Mouse (Mus musculus) kidney, embryonic 14.5 days (tissue): Measurements from ENCODE around the gene Prkag2. TPM values are rescaled to one million over a fixed set of nuclear protein-coding genes. Genes with fewer than 3 reads are reported as not detected.

Experiments
- ATAC-seq: fragments of 200-750 bp; cut with Nextera tagmentation; 2 replicates; pipeline ENCODE4 v1.8.0; 2017; ENCODE audit warnings: moderate number of reproducible peaks, mild to moderate bottlenecking, moderate TSS enrichment, moderate library complexity; ENCODE audit not compliant: low FRiP score, low TSS enrichment
- H3K27ac ChIP-seq: fragments of 300-500 bp; sonication (generic); 2 replicates; pipeline ENCODE4 v1.5.1; 2014; ENCODE audit warnings: low read depth, mild to moderate bottlenecking, low read length, moderate library complexity, mixed read lengths
- H3K27me3 ChIP-seq: fragments of 300-500 bp; sonication (generic); 2 replicates; pipeline ENCODE4 v1.6.1; 2014; ENCODE audit warnings: mild to moderate bottlenecking, low read length; ENCODE audit not compliant: control insufficient read depth, insufficient read depth
- H3K36me3 ChIP-seq: fragments of 300-500 bp; sonication (generic); 2 replicates; pipeline ENCODE4 v1.6.1; 2014; ENCODE audit warnings: low read length, mixed read lengths; ENCODE audit not compliant: control insufficient read depth, insufficient read depth
- H3K4me1 ChIP-seq: fragments of 300-500 bp; sonication (generic); 2 replicates; pipeline ENCODE4 v1.6.1; 2014; ENCODE audit warnings: low read length, mixed read lengths; ENCODE audit not compliant: control insufficient read depth, insufficient read depth
- H3K4me2 ChIP-seq: fragments of 300-500 bp; sonication (generic); replicated peaks from 2 replicates; pipeline ENCODE4 v1.6.1; 2014; ENCODE audit warnings: low read depth, mild to moderate bottlenecking, low read length
- H3K4me3 ChIP-seq: fragments of 300-500 bp; sonication (generic); 2 replicates; pipeline ENCODE4 v1.5.1; 2014; ENCODE audit warnings: mild to moderate bottlenecking, low read length
- H3K9ac ChIP-seq: fragments of 300-500 bp; sonication (generic); 2 replicates; pipeline ENCODE4 v1.6.1; 2014; ENCODE audit warnings: low read depth, mild to moderate bottlenecking, low read length, moderate library complexity
- H3K9me3 ChIP-seq: fragments of 300-500 bp; sonication (generic); 2 replicates; pipeline ENCODE4 v1.6.1; 2016; ENCODE audit warnings: low read length; ENCODE audit not compliant: control insufficient read depth
- WGBS: fragments of 180-500 bp; shearing (Covaris S2); extraction: QIAGEN DNeasy Blood & Tissue Kit; methylation state at CpG from one replicate; pipeline ENCODE4 v1.1.7; 2014; 5-methylcytosine and 5-hydroxymethylcytosine counted together
- polyA plus RNA-seq: library from polyadenylated mRNA; unstranded; fragments of >200 nt; fragmentation: Nextera tagmentation; extraction: Ambion mirVana; gene quantifications from 2 replicates; pipeline ENCODE4 v1.2.1, GENCODE M21; 2014

Gene Prkag2
- polyA plus RNA-seq, 1 experiment from 2014 or later: 44.6 TPM

DNA sequence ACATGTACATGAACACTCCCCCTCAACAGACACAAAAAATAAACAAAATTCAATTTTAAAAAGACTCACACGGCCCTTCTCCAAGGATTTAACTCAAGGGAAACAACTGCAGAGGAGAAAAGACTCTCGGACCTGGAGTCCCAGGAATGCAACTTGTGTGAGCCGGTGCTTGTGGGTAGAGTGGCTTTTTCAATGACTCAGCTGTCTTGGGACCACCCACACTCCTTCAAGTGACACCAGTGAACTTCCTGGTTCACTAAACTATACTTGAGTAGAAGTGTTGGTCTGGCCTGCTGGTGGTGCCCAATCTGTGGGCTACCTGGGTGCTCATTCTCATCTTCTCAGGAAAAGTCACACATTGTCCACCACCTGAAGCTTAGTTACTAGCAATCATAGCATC, 53.7 kb downstream of the Prkag2 start:
- H3K4me3 ChIP-seq: no peak overlapping the region
- no peaks in the 10 kb centered on the region for H3K4me1 ChIP-seq
- H3K4me2 ChIP-seq: no peak overlapping the region
- H3K27me3 ChIP-seq: no peaks in the 10 kb centered on the region
- H3K27ac ChIP-seq: no peak overlapping the region
- ATAC-seq: no peak
- H3K9ac ChIP-seq: no peak overlapping the region
- H3K9me3 ChIP-seq: no peaks in the 10 kb centered on the region
- H3K36me3 ChIP-seq: no peaks in the 10 kb centered on the region
- 76% methylated on average over 3 of the region's 3 CpGs for WGBS

GRCm38 (mm10) chr5:25044007-25044406, 56.4 kb downstream of the Prkag2 start:
- no peak; the same call in 1 of the 2 replicates for ATAC-seq
- H3K4me1 ChIP-seq: no peaks in the 10 kb centered on the region
- no peaks in the 10 kb centered on the region for H3K9me3 ChIP-seq
- no peak overlapping the region for H3K4me2 ChIP-seq
- H3K4me3 ChIP-seq: no peak overlapping the region
- no peaks in the 10 kb centered on the region for H3K36me3 ChIP-seq
- 88% methylated on average over 2 of the region's 2 CpGs for WGBS
- no peak overlapping the region for H3K27ac ChIP-seq
- H3K27me3 ChIP-seq: no peaks in the 10 kb centered on the region
- no peak overlapping the region for H3K9ac ChIP-seq

DNA sequence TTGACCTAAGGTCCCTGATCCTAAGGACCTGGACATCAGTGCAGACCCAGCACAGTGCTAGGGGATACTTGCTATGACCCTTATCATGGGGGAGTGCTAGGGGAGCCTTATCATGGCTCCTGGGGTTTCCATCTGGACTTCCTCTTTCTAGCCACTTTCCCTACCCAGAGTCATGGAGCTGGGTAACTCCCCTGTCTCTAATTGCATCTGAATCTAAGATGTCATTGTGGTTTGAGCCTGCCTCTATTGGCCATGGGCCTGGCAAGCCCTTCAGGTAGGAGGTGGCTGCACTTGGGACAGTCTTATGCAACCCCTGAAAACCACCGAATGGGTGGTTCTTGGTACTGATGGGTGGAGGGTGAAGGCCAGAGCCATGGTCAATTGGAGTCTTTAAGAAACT, 58.5 kb downstream of the Prkag2 start:
- Histone ChIP-seq H3K4me2 (no peak overlapping the region), H3K27me3 (no peaks in the 10 kb centered on the region), H3K36me3 (no peaks in the 10 kb centered on the region), H3K9me3 (no peaks in the 10 kb centered on the region), H3K4me3 (no peak overlapping the region), H3K27ac (no peak overlapping the region), H3K4me1 (no peaks in the 10 kb centered on the region), H3K9ac (no peak overlapping the region)
- ATAC-seq: no peak
- 100% methylated on average over 1 of the region's 1 CpGs for WGBS

- H3K4me3 ChIP-seq: no peak overlapping the region
- no peaks in the 10 kb centered on the region for H3K9me3 ChIP-seq
- H3K27ac ChIP-seq: no peak overlapping the region
- no peak overlapping the region for H3K9ac ChIP-seq
- no peak overlapping the region for H3K4me2 ChIP-seq
- no peaks in the 10 kb centered on the region for H3K36me3 ChIP-seq
- WGBS: 43% methylated on average over 5 of the region's 5 CpGs
- H3K4me1 ChIP-seq: no peaks in the 10 kb centered on the region
- H3K27me3 ChIP-seq: no peaks in the 10 kb centered on the region
- ATAC-seq: no peak
Measured at GRCm38 (mm10) chr5:25041307-25041706, 59.1 kb downstream of the Prkag2 start.

GRCm38 (mm10) chr5:25040903-25041302, 59.5 kb downstream of the Prkag2 start:
- Histone ChIP-seq H3K9me3 (no peaks in the 10 kb centered on the region), H3K9ac (no peak overlapping the region), H3K4me2 (no peak overlapping the region), H3K27me3 (no peaks in the 10 kb centered on the region), H3K36me3 (no peaks in the 10 kb centered on the region), H3K4me3 (no peak overlapping the region), H3K27ac (no peak overlapping the region), H3K4me1 (no peaks in the 10 kb centered on the region)
- WGBS: 77% methylated on average over 7 of the region's 7 CpGs
- ATAC-seq: no peak

GRCm38 (mm10) chr5:25038827-25039226, 61.6 kb downstream of the Prkag2 start:
- no peak overlapping the region for H3K4me2 ChIP-seq
- no peaks in the 10 kb centered on the region for H3K27me3 ChIP-seq
- no peaks in the 10 kb centered on the region for H3K36me3 ChIP-seq
- no peaks in the 10 kb centered on the region for H3K4me1 ChIP-seq
- H3K4me3 ChIP-seq: no peak overlapping the region
- ATAC-seq: no peak
- H3K9me3 ChIP-seq: no peaks in the 10 kb centered on the region
- 75% methylated on average over 2 of the region's 2 CpGs for WGBS
- no peak overlapping the region for H3K9ac ChIP-seq
- no peak overlapping the region for H3K27ac ChIP-seq

DNA sequence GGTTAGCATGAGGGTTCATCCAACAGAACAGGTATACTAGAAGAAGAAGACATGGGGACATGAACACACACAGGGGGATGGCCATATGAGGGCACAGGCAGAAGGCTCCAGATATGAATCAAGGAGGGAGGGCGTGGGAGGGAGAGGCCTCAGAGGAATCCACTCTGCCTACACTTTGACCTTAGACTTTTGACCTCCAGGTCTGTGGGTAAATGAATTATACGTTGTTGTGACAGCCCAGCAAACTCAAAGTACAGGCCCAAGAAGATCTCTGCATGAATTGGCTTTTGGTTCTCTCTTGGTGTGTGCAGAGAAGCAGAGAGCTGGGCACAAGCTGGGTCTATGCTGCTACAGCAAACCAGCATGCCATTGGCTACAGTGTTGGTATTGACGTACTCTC, 65.1 kb downstream of the Prkag2 start:
- H3K4me3 ChIP-seq: no peak overlapping the region
- ATAC-seq: no peak
- no peaks in the 10 kb centered on the region for H3K9me3 ChIP-seq
- no peaks in the 10 kb centered on the region for H3K4me1 ChIP-seq
- 71% methylated on average over 3 of the region's 3 CpGs for WGBS
- H3K4me2 ChIP-seq: no peak overlapping the region
- no peak overlapping the region for H3K9ac ChIP-seq
- H3K27me3 ChIP-seq: no peaks in the 10 kb centered on the region
- no peaks in the 10 kb centered on the region for H3K36me3 ChIP-seq
- no peak overlapping the region for H3K27ac ChIP-seq

DNA sequence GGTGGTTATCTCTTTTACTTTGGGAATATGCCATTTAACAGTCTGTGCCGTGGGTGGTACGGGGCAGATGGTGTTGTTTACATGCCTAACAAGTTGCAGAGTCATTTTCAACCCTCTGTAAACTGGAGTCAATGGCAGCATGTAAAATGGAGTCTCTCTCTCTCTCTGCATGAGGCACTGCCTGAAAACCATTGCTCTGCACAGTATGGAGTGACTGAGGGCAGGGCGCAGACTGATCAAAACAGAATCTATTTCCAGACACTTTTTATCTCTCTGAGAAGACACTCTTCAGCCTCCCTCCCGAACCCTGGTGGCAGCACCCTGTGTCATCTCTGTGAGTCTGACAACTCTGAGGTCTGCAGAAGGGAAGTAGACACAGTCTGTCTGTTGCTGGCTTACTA, 69.0 kb downstream of the Prkag2 start:
- Histone ChIP-seq H3K9me3 (no peaks in the 10 kb centered on the region), H3K4me1 (no peaks in the 10 kb centered on the region), H3K4me3 (no peak overlapping the region), H3K4me2 (no peak overlapping the region), H3K27me3 (no peaks in the 10 kb centered on the region), H3K9ac (no peak overlapping the region), H3K36me3 (no peaks in the 10 kb centered on the region), H3K27ac (no peak overlapping the region)
- ATAC-seq: no peak
- 83% methylated on average over 4 of the region's 4 CpGs for WGBS

DNA sequence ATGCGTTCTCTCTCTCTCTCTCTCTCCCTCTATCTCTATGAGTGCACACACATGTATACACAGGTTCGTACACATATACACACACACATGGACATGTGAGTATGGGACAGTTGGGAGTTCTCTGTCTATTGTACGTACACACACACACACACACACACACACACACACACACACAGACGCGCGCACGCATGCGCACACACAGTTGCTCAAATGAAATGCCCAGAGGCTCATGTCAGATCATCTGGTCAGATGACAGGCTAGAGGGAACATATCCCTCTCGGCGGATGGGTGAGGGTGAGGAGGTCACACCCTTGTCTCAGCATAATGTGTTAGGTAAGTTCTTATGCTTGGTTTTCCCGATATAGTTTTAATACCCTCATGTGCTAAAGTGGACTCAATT, 69.4 kb downstream of the Prkag2 start:
- H3K27ac ChIP-seq: no peak overlapping the region
- no peak overlapping the region for H3K4me3 ChIP-seq
- no peaks in the 10 kb centered on the region for H3K9me3 ChIP-seq
- H3K4me2 ChIP-seq: no peak overlapping the region
- H3K9ac ChIP-seq: no peak overlapping the region
- ATAC-seq: no peak
- H3K4me1 ChIP-seq: no peaks in the 10 kb centered on the region
- WGBS: 90% methylated on average over 11 of the region's 11 CpGs
- H3K36me3 ChIP-seq: no peaks in the 10 kb centered on the region
- H3K27me3 ChIP-seq: no peaks in the 10 kb centered on the region

- H3K4me1 ChIP-seq: no peaks in the 10 kb centered on the region
- H3K4me3 ChIP-seq: no peak overlapping the region
- no peak overlapping the region for H3K4me2 ChIP-seq
- no peaks in the 10 kb centered on the region for H3K27me3 ChIP-seq
- H3K9me3 ChIP-seq: no peaks in the 10 kb centered on the region
- no peak overlapping the region for H3K9ac ChIP-seq
- no peak overlapping the region for H3K27ac ChIP-seq
- H3K36me3 ChIP-seq: no peaks in the 10 kb centered on the region
- WGBS: 51% methylated on average over 3 of the region's 3 CpGs
- ATAC-seq: no peak
Measured at GRCm38 (mm10) chr5:25030276-25030681, 70.2 kb downstream of the Prkag2 start.
